Comparison of ENCODE assay signal across 27 mouse cellular contexts in genomic region chr2:27826826-27827225, GRCm38 (mm10). TPM values are rescaled to one million over a fixed set of nuclear protein-coding genes. Genes with fewer than 3 reads are reported as not detected.
A peak's percentile ranks its signal among the peaks of the same experiment; 100 is the strongest.
DNase-seq lines count a peak whose midpoint lies in the region; ATAC-seq and TF ChIP-seq lines count a peak whose summit lies in the region.
"Had no signal": no experiment of that assay in that cellular context is flagged by ENCODE, and none has a peak within 500 bp of the region (broad histone marks: within the 10 kb centered on the region; RNA-seq: fewer than 3 reads in every experiment).

No protein-coding gene starts in this region.

- intact Hi-C loops in gastrocnemius, postnatal 14 days (cut with DNase I; ENCODE audit: low total_unique reads): no loop called here
- intact Hi-C loops in left cerebral cortex, adult 2 months (cut with DNase I): no loop called here

- H3K27me3 ChIP-seq in embryonic facial prominence, embryonic 15.5 days: no peaks in the 10 kb centered on the region
- no peaks in the 10 kb centered on the region for H3K27me3 ChIP-seq in embryonic facial prominence, embryonic 10.5 days (replicated peaks; ENCODE audit: low read depth, poor library complexity, severe bottlenecking)
- H3K27me3 ChIP-seq in heart, embryonic 10.5 days (ENCODE audit: insufficient read depth, poor library complexity, severe bottlenecking): no peaks in the 10 kb centered on the region
- no peaks in the 10 kb centered on the region for H3K27me3 ChIP-seq in heart, embryonic 12.5 days (replicated peaks)
- H3K27me3 ChIP-seq in stomach, embryonic 16.5 days (ENCODE audit: control insufficient read depth, insufficient read depth, low read length): no peaks in the 10 kb centered on the region
- H3K27me3 ChIP-seq: intestine, embryonic 15.5 days; liver, embryonic 12.5 days; neural tube, embryonic 12.5 days had no signal

- DNase-seq in embryonic facial prominence, embryonic 10.5 days (ENCODE audit: low spot score): no peak
- DNase-seq in heart, embryonic 10.5 days (ENCODE audit: low spot score): no peak
- DNase-seq in gastrocnemius, postnatal 14 days: peak; percentile 21
- no peak for DNase-seq in left cerebral cortex, adult 2 months (ENCODE audit: extremely low spot score in 1 of 2, low spot score in 2 of 2)
- no peak for DNase-seq in cerebellum, adult 11-12 months
- DNase-seq: adrenal gland, postnatal 10 days; cerebellum, adult 18-20 months; cerebellum, postnatal 10 days; kidney, adult 2 months; kidney, postnatal 36 days; liver, postnatal 0 days; lung, postnatal 36 days; right cerebral cortex, adult 18-20 months; spleen, adult 18-20 months; thymus, adult 2 months; thymus, postnatal 36 days had no signal

- peaks cover 18% of the 10 kb centered on the region; the same call in 1 of the 2 replicates for H3K4me1 ChIP-seq in embryonic facial prominence, embryonic 15.5 days
- peaks cover 4% of the 10 kb centered on the region; the same call in 1 of the 2 replicates for H3K4me1 ChIP-seq in embryonic facial prominence, embryonic 10.5 days
- H3K4me1 ChIP-seq in heart, embryonic 10.5 days: peaks cover 34% of the 10 kb centered on the region
- H3K4me1 ChIP-seq in heart, embryonic 12.5 days (replicated peaks): peaks cover 33% of the 10 kb centered on the region
- peaks cover 10% of the 10 kb centered on the region; the same call in 1 of the 2 replicates for H3K4me1 ChIP-seq in stomach, embryonic 16.5 days (ENCODE audit: control insufficient read depth, insufficient read depth, low read length)
- H3K4me1 ChIP-seq: intestine, embryonic 15.5 days; liver, embryonic 12.5 days; neural tube, embryonic 12.5 days had no signal

- 0 out of 2 replicates have a peak overlapping the region, but pooled peaks have one; percentile 44 for H3K27ac ChIP-seq in embryonic facial prominence, embryonic 15.5 days (replicated peaks)
- H3K27ac ChIP-seq in embryonic facial prominence, embryonic 10.5 days (replicated peaks): no peak overlapping the region
- peak overlapping the region; percentile 59 for H3K27ac ChIP-seq in heart, embryonic 10.5 days
- H3K27ac ChIP-seq in heart, embryonic 12.5 days (ENCODE audit: poor library complexity, severe bottlenecking): no peak overlapping the region
- 0 out of 2 replicates have a peak overlapping the region, but pooled peaks have one; percentile 2 for H3K27ac ChIP-seq in stomach, embryonic 16.5 days (ENCODE audit: low read length)
- H3K27ac ChIP-seq in left cerebral cortex, adult 2 months: no peak overlapping the region
- H3K27ac ChIP-seq: hindbrain, postnatal 0 days; intestine, embryonic 15.5 days; layer of hippocampus, adult 2 months; liver, embryonic 12.5 days; neural tube, embryonic 12.5 days had no signal

- H3K4me3 ChIP-seq in embryonic facial prominence, embryonic 15.5 days (replicated peaks): no peak overlapping the region
- H3K4me3 ChIP-seq in embryonic facial prominence, embryonic 10.5 days: no peak overlapping the region
- no peak overlapping the region for H3K4me3 ChIP-seq in heart, embryonic 10.5 days
- H3K4me3 ChIP-seq in heart, embryonic 12.5 days: no peak overlapping the region
- no peak overlapping the region for H3K4me3 ChIP-seq in stomach, embryonic 16.5 days (replicated peaks; ENCODE audit: low read length)
- no peak overlapping the region for H3K4me3 ChIP-seq in left cerebral cortex, adult 2 months
- H3K4me3 ChIP-seq: intestine, embryonic 15.5 days; layer of hippocampus, adult 2 months; liver, embryonic 12.5 days; neural tube, embryonic 12.5 days had no signal

- no peak overlapping the region for H3K4me2 ChIP-seq in embryonic facial prominence, embryonic 15.5 days (replicated peaks)
- H3K4me2 ChIP-seq in heart, embryonic 12.5 days: no peak overlapping the region
- H3K4me2 ChIP-seq in stomach, embryonic 16.5 days (ENCODE audit: low read depth, low read length): no peak overlapping the region
- H3K4me2 ChIP-seq: intestine, embryonic 15.5 days; liver, embryonic 12.5 days; midbrain, embryonic 11.5 days; neural tube, embryonic 12.5 days had no signal

- H3K36me3 ChIP-seq in embryonic facial prominence, embryonic 15.5 days: no peaks in the 10 kb centered on the region
- H3K36me3 ChIP-seq in embryonic facial prominence, embryonic 10.5 days (replicated peaks): no peaks in the 10 kb centered on the region
- no peaks in the 10 kb centered on the region for H3K36me3 ChIP-seq in heart, embryonic 10.5 days
- H3K36me3 ChIP-seq in heart, embryonic 12.5 days: no peaks in the 10 kb centered on the region
- no peaks in the 10 kb centered on the region for H3K36me3 ChIP-seq in stomach, embryonic 16.5 days (ENCODE audit: control insufficient read depth, insufficient read depth, low read length)
- H3K36me3 ChIP-seq: intestine, embryonic 15.5 days; liver, embryonic 12.5 days; neural tube, embryonic 12.5 days had no signal

- H3K9me3 ChIP-seq in embryonic facial prominence, embryonic 15.5 days (replicated peaks): no peaks in the 10 kb centered on the region
- H3K9me3 ChIP-seq in embryonic facial prominence, embryonic 10.5 days: no peaks in the 10 kb centered on the region
- no peaks in the 10 kb centered on the region for H3K9me3 ChIP-seq in heart, embryonic 10.5 days
- H3K9me3 ChIP-seq in heart, embryonic 12.5 days (replicated peaks): no peaks in the 10 kb centered on the region
- H3K9me3 ChIP-seq in stomach, embryonic 16.5 days (replicated peaks; ENCODE audit: control insufficient read depth, low read length): no peaks in the 10 kb centered on the region
- H3K9me3 ChIP-seq: intestine, embryonic 15.5 days; liver, embryonic 12.5 days; neural tube, embryonic 12.5 days had no signal

- no peak for TF ChIP-seq CTCF in left cerebral cortex, adult 2 months (IDR thresholded peaks at IDR 0.05)

- no peak overlapping the region for H3K9ac ChIP-seq in embryonic facial prominence, embryonic 15.5 days
- H3K9ac ChIP-seq in heart, embryonic 12.5 days: no peak overlapping the region
- peak overlapping the region; percentile 32; the same call in 1 of the 2 replicates for H3K9ac ChIP-seq in stomach, embryonic 16.5 days (ENCODE audit: low read length)
- H3K9ac ChIP-seq: intestine, embryonic 15.5 days; liver, embryonic 12.5 days; liver, postnatal 0 days; neural tube, embryonic 12.5 days had no signal

- WGBS in embryonic facial prominence, embryonic 15.5 days: 72% methylated on average over 2 of the region's 2 CpGs
- WGBS in embryonic facial prominence, embryonic 10.5 days: 82% methylated on average over 2 of the region's 2 CpGs
- WGBS in heart, embryonic 10.5 days: 77% methylated on average over 2 of the region's 2 CpGs
- WGBS in heart, embryonic 12.5 days: 60% methylated on average over 2 of the region's 2 CpGs
- 58% methylated on average over 2 of the region's 2 CpGs for WGBS in stomach, embryonic 16.5 days

- no peak for ATAC-seq in embryonic facial prominence, embryonic 15.5 days (ENCODE audit: insufficient number of reproducible peaks, low FRiP score, low TSS enrichment, low read depth)
- ATAC-seq in heart, embryonic 12.5 days (ENCODE audit: insufficient number of reproducible peaks, low FRiP score): no peak
- ATAC-seq in stomach, embryonic 16.5 days (ENCODE audit: insufficient read depth, low FRiP score): no peak
- ATAC-seq: forebrain, embryonic 14.5 days; hindbrain, postnatal 0 days; intestine, embryonic 15.5 days; liver, embryonic 12.5 days; liver, postnatal 0 days; midbrain, embryonic 16.5 days had no signal

RNA-seq across cellular contexts. Expression of gene Col5a1, which starts 59.4 kb away (rescaled TPM):
- polyA plus RNA-seq in embryonic facial prominence, embryonic 15.5 days (2015; fragmentation: Nextera tagmentation; extraction: Ambion mirVana): 217 and 242 TPM in 2 replicates
- 16.5 and 19.3 TPM in 2 replicates for polyA plus RNA-seq in embryonic facial prominence, embryonic 10.5 days (2016; fragmentation: Nextera tagmentation; extraction: Ambion mirVana)
- polyA plus RNA-seq in heart, embryonic 10.5 days (2016; fragmentation: Nextera tagmentation; extraction: Ambion mirVana): 31.3 and 37.4 TPM in 2 replicates
- polyA plus RNA-seq in heart, embryonic 12.5 days (2016; fragmentation: Nextera tagmentation; extraction: Ambion mirVana): 53.3 and 54.7 TPM in 2 replicates
- 100 to 1,000 TPM; 124 to 170 TPM for total RNA-seq in gastrocnemius, postnatal 14 days (2021)
- 146 and 158 TPM in 2 replicates for polyA plus RNA-seq in stomach, embryonic 16.5 days (2015; fragmentation: Nextera tagmentation; extraction: Ambion mirVana)
- 10 to 100 TPM in 1 of 2 experiments, 1 to 10 TPM in 1; 6.9 to 10.1 TPM for total RNA-seq in left cerebral cortex, adult 2 months (2021)

Comparison
In these comparisons a context has a peak if more than half of its experiments do, and no peak if none do; other contexts are left out.
1. H3K27ac ChIP-seq: peak in embryonic facial prominence, embryonic 15.5 days (single experiment), heart, embryonic 10.5 days (single experiment) and stomach, embryonic 16.5 days (single experiment); none in embryonic facial prominence, embryonic 10.5 days (single experiment), heart, embryonic 12.5 days (single experiment) and left cerebral cortex, adult 2 months (single experiment).